Mouse (Mus musculus): Measurements from ENCODE around the gene Olfr221.
"Not testable (repeated sequence)": the region's sequence is repeated elsewhere in the genome, so short reads cannot be mapped to it uniquely, and the experiment has no call there.

The Olfr221 gene

GRCm38 (mm10) chr14:52042359-52042758 is at the start of gene Olfr221:
TSS of gene Olfr221 (minus strand) at chr14:52042459.
- not testable (repeated sequence) for DNase-seq

- DNase-seq: no peak
Measured at GRCm38 (mm10) chr14:52083083-52083482, 40.8 kb upstream of the Olfr221 start.

- DNase-seq: no peak
Measured at GRCm38 (mm10) chr14:52071599-52072137, 29.4 kb upstream of the Olfr221 start.

GRCm38 (mm10) chr14:52066135-52066534 is 23.9 kb upstream of the Olfr221 start:
- no peak for DNase-seq

- no peak for DNase-seq
Measured at GRCm38 (mm10) chr14:52061798-52062197, 19.5 kb upstream of the Olfr221 start.

GRCm38 (mm10) chr14:52060800-52061199 is 18.5 kb upstream of the Olfr221 start:
- no peak for DNase-seq

GRCm38 (mm10) chr14:52059982-52060381 is 17.7 kb upstream of the Olfr221 start:
- DNase-seq: no peak

GRCm38 (mm10) chr14:52052720-52053119 is 10.5 kb upstream of the Olfr221 start:
- DNase-seq: not testable (repeated sequence)

- DNase-seq: no peak
Measured at GRCm38 (mm10) chr14:52045966-52046565, 3.8 kb upstream of the Olfr221 start.

- DNase-seq: peak; percentile 49
Measured at GRCm38 (mm10) chr14:52044901-52045678, 2.8 kb upstream of the Olfr221 start.

- no peak for DNase-seq
Measured at GRCm38 (mm10) chr14:52043446-52043845, 1.2 kb upstream of the Olfr221 start.

- no peak for DNase-seq
Measured at GRCm38 (mm10) chr14:52039332-52039731, 2.9 kb downstream of the Olfr221 start.

- no peak for DNase-seq
Measured at GRCm38 (mm10) chr14:52035926-52036325, 6.3 kb downstream of the Olfr221 start.

- no peak for DNase-seq
Measured at GRCm38 (mm10) chr14:52026342-52026741, 15.9 kb downstream of the Olfr221 start.

- DNase-seq: no peak
Measured at GRCm38 (mm10) chr14:52024133-52024532, 18.1 kb downstream of the Olfr221 start.

GRCm38 (mm10) chr14:52022709-52023459 is 19.4 kb downstream of the Olfr221 start:
- DNase-seq: peak; percentile 96

GRCm38 (mm10) chr14:52022244-52022708 is 20.0 kb downstream of the Olfr221 start:
- no peak for DNase-seq

- DNase-seq: no peak
Measured at GRCm38 (mm10) chr14:52021568-52022212, 20.6 kb downstream of the Olfr221 start.

GRCm38 (mm10) chr14:52021138-52021529 is 21.1 kb downstream of the Olfr221 start:
- DNase-seq: no peak

GRCm38 (mm10) chr14:52020486-52021137 is 21.6 kb downstream of the Olfr221 start, which contains the start of gene Zfp219:
TSS of gene Zfp219 (minus strand) at chr14:52020733.
- peak; percentile 89 for DNase-seq

- DNase-seq: peak; percentile 99
Measured at GRCm38 (mm10) chr14:52019590-52020340, 22.5 kb downstream of the Olfr221 start.

Data from lung, postnatal 10 days (tissue).